Mouse (Mus musculus) embryonic fibroblast, embryonic 13.5 days (primary cell): ENCODE data around the gene Nt5m.

ENCODE experiments used
- CTCF ChIP-seq: IDR thresholded peaks from 2 replicates; pipeline ENCODE4 v1.5.1; 2011; ENCODE audit warnings: mild to moderate bottlenecking, control low read depth, low read length, moderate library complexity, borderline replicate concordance; ENCODE audit not compliant: insufficient read depth
- POLR2A ChIP-seq: IDR thresholded peaks from 2 replicates; pipeline ENCODE4 v1.6.1; 2011; ENCODE audit warnings: low read depth, mild to moderate bottlenecking, control low read depth, low read length, moderate library complexity

DNA sequence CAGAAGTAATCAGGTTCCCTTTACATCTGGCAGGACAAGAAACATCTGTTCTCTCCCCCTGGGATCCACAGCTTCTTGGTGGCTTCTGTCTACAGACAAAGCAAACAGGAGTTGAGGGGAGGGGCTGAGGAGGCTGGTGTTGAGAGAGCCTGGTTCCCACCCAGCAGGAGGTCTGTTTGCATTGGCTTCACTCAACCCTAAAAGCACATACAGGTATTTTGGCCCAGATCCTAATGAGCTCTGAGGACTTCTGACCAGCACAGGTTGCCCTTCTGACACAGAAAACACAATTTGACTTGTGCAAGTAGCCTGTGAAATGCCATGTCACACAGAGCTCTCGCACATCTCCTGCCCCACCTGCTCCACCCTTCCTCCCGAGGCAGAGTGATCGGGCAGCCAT lies 69.2 kb downstream of the Nt5m start:
- TF ChIP-seq CTCF = no peak
- no peak for TF ChIP-seq POLR2A
